Mouse (Mus musculus) hematopoietic multipotent progenitor cell, adult 10-12 weeks (in vitro differentiated cells): ENCODE measurements around the gene Zkscan5. TPM values are rescaled to one million over a fixed set of nuclear protein-coding genes. Genes with fewer than 3 reads are reported as not detected.

ENCODE experiments used
- polyA plus RNA-seq: library from polyadenylated mRNA; stranded (reverse); fragments of >175 nt; gene quantifications from 2 replicates; pipeline ENCODE4 v1.2.3, GENCODE M21; 2012; ENCODE audit warnings: low replicate concordance

Gene Zkscan5
- polyA plus RNA-seq, result 1.2 and 2.8 TPM in 2 replicates

GRCm38 (mm10) chr5:145203936-145204691 is at the start of gene Zkscan5:
Gene Zkscan5 (plus strand): TSS chr5:145204562.

GRCm38 (mm10) chr5:145166536-145167305 is 37.6 kb upstream of the Zkscan5 start, which contains the start of the genes Ptcd1 and Cpsf4:
Gene Ptcd1 (minus strand): TSS chr5:145167108.
Gene Cpsf4 (plus strand): TSS chr5:145167213.

GRCm38 (mm10) chr5:145191962-145192361 is 12.4 kb upstream of the Zkscan5 start, which contains the start of gene Atp5j2:
Gene Atp5j2 (minus strand): TSS chr5:145192062.

GRCm38 (mm10) chr5:145201321-145201991 is 2.9 kb upstream of the Zkscan5 start, which contains the start of gene Zkscan14:
Gene Zkscan14 (minus strand): TSS chr5:145201868.

GRCm38 (mm10) chr5:145231367-145231871 is 27.1 kb downstream of the Zkscan5 start, which contains the start of gene Zfp655:
Gene Zfp655 (plus strand): TSS chr5:145231715.

Other genes with a start within 250 kb of the Zkscan5 start
- gene Smurf1, start 238.7 kb upstream of the Zkscan5 start, polyA plus RNA-seq, result 19.1 and 21.6 TPM in 2 replicates
- gene Gm4871, start 171.8 kb upstream of the Zkscan5 start, polyA plus RNA-seq, result not detected in 2 replicates
- not detected in 2 replicates for gene 1700018F24Rik, start 161.6 kb upstream of the Zkscan5 start, polyA plus RNA-seq
- 8.5 and 35.6 TPM in 2 replicates for gene Arpc1a, start 120.7 kb upstream of the Zkscan5 start, polyA plus RNA-seq
- not detected in 2 replicates for gene Kpna7, start 120.5 kb upstream of the Zkscan5 start, polyA plus RNA-seq
- gene Arpc1b, start 90.3 kb upstream of the Zkscan5 start, polyA plus RNA-seq, result 1,579 and 2,966 TPM in 2 replicates
- 31.3 and 71.5 TPM in 2 replicates for gene Pdap1, start 64.3 kb upstream of the Zkscan5 start, polyA plus RNA-seq
- 3.6 and 13.6 TPM in 2 replicates for gene Bud31, start 64.2 kb upstream of the Zkscan5 start, polyA plus RNA-seq
- 17.5 and 25.2 TPM in 2 replicates for gene Ptcd1, start 37.5 kb upstream of the Zkscan5 start, polyA plus RNA-seq
- 68.9 and 92.8 TPM in 2 replicates for gene Cpsf4, start 37.3 kb upstream of the Zkscan5 start, polyA plus RNA-seq
- 10.0 and 60.4 TPM in 2 replicates for gene Atp5j2, start 12.5 kb upstream of the Zkscan5 start, polyA plus RNA-seq
- gene Zkscan14, start 2.7 kb upstream of the Zkscan5 start, polyA plus RNA-seq, result 5.2 and 5.4 TPM in 2 replicates
- gene Zfp655, start 27.2 kb downstream of the Zkscan5 start, polyA plus RNA-seq, result 20.9 and 38.4 TPM in 2 replicates
- 38.1 and 64.9 TPM in 2 replicates for gene Zscan25, start 75.9 kb downstream of the Zkscan5 start, polyA plus RNA-seq
- gene Cyp3a57, start 140.7 kb downstream of the Zkscan5 start, polyA plus RNA-seq, result not detected in 2 replicates